Mouse (Mus musculus): Measurements from ENCODE around the gene Cdc14b. TPM values are rescaled to one million over a fixed set of nuclear protein-coding genes. Genes with fewer than 3 reads are reported as not detected.
"Not testable (repeated sequence)": the region's sequence is repeated elsewhere in the genome, so short reads cannot be mapped to it uniquely, and the experiment has no call there.

The Cdc14b gene
- total RNA-seq, 4 experiments from 2014 or later, result 10.9 to 15.5 (median 13.2) TPM

DNA sequence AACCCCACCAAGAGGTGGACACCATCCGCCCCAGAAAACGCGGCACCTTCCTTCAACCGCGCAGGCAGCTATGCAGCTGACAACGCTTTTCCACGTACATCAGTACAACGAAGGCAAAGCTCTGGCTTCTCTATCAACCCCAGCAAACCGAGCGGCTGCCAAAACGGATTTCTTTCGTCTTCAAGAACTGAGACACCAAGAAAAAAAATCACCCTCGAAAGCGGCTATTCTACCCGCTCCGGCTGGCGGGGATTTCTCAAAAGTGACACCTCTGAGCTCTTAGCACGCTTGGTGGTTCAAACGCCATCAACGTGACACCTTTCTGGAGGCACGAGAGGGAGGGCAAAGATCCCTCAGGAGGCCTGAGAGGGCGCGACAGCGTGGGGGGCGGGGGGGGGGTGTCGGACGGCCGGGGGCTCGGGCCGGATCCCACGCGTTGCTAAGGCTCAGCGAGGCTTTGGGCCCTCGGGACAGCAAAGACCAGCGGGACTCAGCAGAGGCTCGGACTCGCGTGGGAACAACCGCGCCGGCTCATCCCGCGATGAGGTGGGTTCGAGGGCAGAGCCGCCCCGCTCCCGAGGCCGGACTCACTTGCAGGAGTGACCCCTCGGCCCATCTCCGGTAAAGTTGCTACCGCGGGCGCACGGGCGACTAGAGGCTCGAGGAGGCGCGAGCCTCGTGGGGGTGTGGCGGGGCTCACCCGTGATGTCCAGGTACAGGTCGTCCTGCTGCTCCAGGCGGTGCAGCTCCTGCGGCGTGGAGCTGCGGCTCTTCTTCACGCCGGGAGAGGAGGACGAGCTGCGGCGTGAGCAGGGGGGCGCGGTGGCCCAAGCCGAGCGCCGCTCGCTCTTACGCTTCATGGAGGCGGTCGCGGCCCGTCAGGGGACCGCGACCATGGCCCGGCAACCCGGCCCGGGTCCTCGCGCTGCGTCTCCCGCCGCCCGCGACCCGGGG lies 922 bp downstream of the Cdc14b start:
- DNase-seq (ENCODE audit: low spot score in 2 of 2), result peak in 1 of 2 experiments; percentile 16

DNA sequence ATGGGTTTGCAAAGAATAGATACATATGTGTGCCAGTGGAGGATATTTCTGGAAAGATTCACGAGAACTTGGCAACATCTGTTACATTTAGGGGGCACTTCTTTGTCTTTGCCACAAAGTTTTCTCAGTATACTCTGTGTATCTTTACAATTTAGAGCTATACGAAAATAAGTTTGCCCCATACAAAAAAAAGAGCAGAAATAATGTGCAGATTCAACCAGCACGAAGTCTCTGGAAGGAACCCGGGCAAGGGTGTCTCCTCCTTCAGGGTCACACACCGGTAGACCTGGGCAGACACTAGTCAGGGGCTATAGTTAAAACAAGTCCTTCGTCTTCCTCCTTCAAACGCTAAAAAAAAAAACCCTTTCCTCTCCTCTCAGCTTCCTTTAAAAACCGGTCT lies 1.7 kb downstream of the Cdc14b start:
- no peak for DNase-seq (ENCODE audit: low spot score in 2 of 2)

DNA sequence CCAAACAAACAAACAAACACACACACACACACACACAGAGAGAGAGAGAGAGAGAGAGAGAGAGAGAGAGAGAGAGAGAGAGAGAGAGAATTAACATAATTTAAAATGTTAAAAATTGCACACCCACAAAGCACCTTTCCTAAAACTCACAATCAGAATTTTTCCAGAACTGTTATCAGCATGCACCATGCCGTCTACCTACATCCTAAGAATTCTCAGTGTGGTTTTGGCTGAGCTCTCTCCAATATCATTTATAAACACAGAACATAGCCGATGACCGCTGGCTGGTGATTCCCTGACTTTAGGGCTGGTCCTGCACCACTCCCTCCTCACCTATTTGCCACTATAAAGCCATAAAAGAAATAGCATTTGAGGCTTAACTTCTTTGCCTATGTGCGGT lies 6.7 kb downstream of the Cdc14b start:
- no peak for DNase-seq (ENCODE audit: low spot score in 2 of 2)

DNA sequence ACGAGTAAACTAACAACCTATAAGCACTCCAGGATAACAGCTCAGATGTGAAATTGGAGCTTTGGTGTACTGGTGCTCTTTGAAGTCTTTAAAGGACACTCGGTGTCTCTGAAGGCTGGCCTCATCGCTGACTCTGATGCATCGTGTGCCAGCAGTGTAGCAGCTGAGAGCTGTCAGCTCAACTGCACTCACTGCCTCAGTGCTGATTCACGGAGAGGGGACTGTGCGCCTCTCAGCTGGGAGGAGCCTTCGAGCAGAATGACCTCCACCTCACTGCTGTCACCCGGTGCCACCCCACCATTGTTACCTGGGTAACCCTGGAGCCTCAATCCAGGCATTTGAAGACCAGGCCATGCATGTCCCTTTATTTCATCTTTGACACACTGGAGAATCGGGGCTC lies 7.9 kb downstream of the Cdc14b start:
- no peak for DNase-seq (ENCODE audit: low spot score in 2 of 2)

DNA sequence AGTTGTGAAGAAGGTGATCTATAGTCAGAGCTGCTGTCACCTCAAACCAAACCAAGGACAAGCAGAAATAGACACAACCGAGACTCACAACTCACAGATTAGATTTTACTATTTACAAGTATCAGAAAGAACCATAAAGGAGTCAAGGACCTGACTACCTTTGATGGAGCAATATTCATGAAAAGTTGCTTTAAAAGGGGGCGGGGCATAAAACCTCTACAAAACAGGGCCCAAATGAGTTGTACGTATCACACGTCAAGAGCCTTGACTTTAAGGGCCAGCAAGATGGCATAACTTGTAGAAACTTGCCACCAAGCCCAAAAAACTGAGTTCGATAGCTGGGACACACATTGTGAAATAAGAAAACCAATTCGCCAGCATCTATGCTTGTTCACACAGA lies 10.5 kb downstream of the Cdc14b start:
- DNase-seq (ENCODE audit: low spot score in 2 of 2), result no peak

DNA sequence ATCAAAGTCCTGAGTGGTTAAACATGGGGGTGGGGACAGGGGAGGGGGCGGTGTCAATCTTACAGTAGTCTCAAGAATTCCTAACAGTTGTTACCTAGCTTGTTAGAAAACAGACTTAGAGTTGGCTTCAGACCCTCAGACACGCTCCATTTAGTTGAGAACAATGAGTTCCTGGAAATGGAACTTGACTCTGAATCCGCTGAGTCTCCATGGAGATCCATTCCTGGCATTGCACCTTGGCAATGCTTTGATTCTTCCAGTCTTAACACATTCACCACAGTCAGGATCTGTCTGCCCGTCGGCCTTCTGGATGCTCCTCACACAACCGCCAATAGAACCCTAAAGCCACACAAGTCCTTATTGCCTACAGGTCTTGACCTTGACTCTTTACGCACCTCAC lies 15.2 kb downstream of the Cdc14b start:
- DNase-seq (ENCODE audit: low spot score in 2 of 2), result peak in 1 of 2 experiments; percentile 46

DNA sequence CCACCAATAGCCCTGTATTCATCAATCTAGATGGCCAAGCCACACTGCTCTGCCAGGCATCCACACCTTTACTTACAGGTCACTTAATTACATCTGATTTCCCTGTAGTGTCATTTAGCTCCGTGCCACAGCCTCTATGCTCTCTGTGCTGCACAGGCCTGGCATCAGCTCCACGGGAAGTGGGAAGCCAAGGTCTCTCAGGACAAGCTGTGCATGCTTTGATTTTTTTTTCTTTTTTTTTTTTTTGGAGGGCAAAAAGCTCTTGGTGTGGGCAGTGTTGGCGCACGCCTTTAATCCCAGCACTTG lies 16.6 kb downstream of the Cdc14b start:
- DNase-seq (ENCODE audit: low spot score in 2 of 2), result no peak

DNA sequence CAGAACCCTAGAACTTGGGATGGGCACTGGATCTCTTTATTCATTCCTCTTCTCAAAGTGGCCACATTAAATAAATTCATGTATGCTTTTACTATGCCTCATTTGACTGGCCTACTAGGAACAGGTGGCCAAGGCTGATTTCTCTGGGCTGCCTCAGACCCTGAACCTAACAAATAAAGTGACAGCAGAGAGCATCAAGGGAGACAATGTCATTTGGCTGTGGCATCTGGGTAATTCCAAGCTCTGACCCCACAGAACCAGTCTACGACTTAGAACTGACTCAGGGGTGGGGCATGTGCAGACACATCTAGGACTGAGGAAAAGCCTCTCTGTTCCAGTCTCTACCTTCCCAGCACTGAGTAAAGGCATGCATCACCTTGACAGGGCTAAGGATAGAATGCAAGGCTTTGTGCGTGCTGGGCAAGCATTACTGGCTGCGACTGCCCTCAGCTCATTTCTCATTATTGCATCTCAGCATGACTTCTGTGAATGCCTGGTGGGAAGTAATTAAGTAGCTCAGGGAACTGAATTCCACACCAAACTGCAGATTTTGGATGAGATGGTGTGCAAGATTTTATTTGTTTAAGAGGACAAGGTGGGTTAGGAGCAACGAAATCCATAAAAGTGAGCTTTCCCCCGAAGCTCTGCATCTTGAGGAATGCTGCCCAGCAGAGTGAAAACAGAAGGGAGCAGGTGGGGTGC lies 17.1 kb downstream of the Cdc14b start:
- no peak for DNase-seq (ENCODE audit: low spot score in 2 of 2)

DNA sequence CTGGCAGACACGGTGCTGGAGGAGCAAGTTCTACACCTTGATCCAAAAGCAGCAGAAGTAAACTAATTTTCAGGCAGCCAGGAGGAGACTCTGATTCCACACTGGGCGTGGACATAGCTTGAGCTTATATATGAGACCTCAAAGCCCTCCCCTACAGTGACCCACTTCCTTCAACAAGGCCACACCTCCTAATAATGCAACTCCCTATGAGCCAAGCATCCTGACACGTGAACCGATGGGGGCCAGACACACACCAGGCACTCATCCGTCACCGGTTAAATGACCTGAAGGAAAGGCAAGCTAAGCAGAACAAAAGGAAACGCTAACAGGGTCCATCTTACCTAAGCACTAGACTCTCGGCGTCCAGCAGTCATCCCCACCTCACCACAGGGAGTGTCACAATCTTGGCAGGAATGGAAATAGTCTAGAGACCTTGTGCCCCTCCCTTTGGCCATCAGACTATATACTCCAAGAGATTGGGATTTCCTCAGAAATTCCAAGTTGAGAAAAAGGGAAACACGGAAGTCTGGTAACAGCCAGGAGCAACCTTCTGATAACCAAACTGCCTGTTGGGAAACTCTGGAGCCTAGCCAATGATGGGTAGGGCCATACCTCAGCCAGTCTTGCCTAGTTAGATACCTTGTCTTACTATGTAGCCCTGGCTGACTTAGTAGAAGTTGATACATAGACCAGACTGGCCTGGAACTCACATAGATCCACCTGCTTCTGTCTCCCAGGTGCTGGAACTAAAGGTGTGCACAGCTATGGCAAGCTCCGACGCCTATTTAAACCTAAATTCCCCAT lies 17.9 kb downstream of the Cdc14b start:
- DNase-seq (ENCODE audit: low spot score in 2 of 2), result no peak

DNA sequence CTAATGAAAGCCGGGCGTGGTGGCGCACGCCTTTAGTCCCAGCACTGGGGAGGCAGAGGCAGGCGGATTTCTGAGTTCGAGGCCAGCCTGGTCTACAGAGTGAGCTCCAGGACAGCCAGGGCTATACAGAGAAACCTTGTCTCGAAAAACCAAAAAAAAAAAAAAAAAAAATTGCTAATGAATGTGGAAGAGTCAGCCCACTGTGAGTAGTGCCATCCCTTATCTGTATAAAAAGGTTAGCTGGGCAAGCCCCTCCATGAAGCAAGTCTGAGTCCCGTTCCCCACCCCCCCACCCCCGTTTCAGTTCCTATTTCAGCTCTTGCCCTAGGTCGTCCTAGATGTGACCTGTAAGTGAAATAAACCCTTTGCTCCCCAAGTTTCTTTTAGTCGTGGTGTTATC lies 20.9 kb downstream of the Cdc14b start:
- DNase-seq (ENCODE audit: low spot score in 2 of 2), result not testable (repeated sequence)

DNA sequence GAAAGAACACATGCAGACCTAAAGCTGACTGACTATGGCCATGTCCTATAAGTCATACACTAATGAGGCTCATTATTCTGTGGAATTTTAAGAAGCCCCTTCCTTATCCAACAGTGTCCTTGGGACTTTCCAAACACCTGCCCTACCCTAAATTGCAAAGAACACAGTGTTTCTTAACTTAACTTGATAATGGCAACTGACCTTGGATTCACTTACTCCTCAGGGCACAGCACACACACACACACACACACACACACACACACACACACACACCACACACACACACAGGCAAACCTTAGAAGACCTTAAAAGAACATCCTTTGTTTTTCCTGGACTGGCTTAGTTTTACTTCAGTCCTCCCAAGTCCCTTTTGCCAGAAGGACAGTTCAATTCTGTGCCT lies 21.4 kb downstream of the Cdc14b start:
- no peak for DNase-seq (ENCODE audit: low spot score in 2 of 2)

DNA sequence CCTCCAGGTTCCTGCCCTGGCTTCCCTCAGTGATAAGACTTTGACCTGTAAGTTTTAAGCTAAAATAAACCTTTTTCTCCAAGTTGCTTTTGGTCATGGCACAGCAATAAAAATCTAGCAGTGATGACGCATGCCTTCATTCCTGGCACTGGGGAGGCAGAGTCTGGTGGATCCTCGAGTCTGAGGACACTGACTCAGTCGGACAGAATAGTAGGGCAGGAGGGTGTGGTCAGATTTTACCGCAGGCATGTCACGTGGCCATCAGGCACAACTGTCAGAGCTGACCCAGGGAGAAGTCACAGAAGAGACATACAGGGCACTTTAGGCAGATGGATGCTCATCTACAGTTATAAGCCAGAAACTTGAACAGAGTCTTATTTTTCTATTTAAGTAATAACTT lies 22.9 kb downstream of the Cdc14b start:
- no peak for DNase-seq (ENCODE audit: low spot score in 2 of 2)

DNA sequence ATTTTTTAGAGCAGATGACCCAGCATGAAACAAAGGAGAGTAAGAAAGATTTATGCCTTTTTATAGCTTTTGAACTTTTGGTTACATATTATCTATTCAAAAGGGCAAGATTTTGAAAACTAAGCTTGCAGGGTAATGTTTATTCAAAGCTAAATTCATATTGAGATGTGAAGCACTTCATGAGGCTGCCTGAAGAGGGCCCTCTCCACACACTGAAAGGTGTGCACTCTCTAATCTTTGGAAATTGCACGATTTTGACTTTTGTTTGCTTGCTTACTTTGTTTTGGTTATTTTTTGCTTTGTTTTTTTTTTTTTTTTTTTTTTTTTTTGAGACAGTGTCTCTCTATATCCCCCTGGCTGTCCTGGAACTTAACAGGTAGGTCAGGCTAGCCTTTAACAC lies 24.7 kb downstream of the Cdc14b start:
- no peak for DNase-seq (ENCODE audit: low spot score in 2 of 2)

DNA sequence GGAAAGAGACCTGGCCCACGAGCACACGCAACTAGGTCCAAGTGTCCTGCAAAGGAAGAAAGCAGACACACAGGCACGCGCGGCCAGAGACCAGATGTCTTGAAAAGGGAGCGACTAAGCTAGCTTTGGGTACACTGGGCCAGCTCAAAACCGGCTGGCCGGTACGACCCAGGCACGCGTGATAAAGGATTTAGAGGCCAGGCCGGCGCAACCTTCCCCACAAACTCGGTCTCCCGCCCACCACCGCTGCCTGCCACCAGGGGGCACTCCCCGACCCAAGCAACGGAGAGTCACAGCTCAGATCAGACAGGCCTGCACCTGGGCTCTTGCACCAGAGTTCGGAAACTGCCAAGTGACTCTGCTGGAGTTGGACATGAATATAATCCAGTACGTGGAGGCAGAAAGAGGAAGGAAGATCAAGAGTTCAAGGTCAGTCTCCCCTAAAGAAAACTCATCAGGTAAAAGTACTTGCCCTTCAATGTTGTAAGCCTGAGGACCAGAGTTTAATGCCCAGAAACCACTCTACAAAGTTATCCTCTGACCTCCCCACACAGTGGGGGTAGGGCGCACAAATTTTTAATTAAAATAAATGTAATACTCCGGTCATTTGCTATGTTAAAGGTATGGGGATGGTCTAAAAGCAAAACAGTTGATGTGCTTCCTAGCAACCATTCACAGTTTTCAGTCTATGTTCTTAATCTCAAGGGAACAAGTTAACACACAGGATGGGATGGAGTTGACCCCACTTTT lies 26.1 kb downstream of the Cdc14b start:
- peak; percentile 51 to 78 for DNase-seq (ENCODE audit: low spot score in 2 of 2)

DNA sequence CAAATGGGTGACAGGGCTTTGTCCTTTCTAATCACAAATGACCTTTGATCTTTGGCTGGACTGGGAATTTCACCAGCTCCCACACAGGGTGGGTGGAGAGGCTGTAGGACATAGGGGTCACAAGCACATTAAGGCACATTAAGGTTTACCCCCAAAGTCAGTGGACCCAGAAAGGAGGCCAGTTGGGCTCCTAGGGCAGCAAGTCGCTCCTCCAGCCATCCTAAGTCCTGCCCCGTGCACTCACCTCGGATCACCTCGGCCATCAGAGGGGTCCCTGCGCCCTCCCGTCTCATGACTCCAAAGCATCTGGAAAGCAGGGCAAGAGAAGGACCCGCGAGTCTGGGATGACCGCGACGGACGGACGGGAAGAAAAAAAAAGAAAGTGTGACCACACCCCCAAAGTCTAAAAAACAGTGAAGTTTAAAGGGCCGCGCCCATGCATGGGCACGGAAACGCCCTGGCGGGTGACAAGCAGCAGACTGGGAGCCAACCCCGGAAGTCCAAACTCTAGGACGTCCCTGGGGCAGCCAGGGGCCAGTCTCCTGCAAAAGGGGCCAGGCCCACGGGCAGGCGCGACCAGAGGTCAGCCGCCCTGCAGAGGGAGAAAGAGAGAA lies 26.8 kb downstream of the Cdc14b start:
- DNase-seq (ENCODE audit: low spot score in 2 of 2), result no peak

DNA sequence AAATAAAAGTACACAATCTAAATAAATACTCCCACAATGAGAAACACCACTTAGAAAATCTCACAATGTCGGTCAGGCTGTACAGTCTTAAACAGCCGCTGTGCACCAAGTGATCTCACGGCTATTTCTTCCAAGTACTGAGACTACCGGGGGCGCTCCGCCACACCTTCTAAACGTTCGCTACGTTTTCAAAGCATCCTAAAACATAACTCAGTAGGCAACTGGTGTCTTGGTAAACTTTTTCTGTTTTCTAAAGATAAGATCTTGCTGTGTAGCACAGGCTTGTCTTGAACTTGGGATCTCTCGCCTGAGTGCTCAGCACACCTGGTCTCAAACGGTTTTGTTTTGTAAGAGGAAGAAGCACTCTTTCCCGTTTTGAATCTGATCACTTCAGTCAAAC lies 29.0 kb downstream of the Cdc14b start:
- DNase-seq (ENCODE audit: low spot score in 2 of 2), result no peak

DNA sequence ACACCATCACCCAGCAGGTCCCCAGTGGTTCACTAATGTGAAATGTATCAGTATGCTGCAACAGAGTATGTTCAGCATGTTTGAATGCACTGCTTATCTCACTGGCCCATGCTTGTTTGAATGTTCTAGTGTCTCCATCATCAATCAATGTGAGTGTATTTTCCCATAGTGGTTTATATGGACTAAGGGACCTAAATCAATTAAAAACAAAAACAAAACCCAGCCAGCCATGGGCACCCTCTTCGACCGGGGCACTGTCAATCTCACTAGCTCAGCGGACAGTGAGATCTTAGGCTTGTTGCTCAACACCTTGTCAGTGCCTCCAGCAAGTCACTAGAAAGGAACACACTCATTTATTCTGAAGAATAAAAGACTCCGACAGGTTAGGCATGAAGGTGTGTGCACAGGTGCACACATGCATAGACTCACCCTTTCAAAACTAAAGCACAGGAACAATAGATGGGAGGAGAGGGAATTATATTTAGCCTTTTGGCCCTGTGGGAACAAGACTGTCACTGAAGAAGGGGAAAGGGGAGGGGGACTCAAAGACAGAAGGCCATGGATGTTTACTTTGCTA lies 30.3 kb downstream of the Cdc14b start:
- DNase-seq (ENCODE audit: low spot score in 2 of 2), result no peak

DNA sequence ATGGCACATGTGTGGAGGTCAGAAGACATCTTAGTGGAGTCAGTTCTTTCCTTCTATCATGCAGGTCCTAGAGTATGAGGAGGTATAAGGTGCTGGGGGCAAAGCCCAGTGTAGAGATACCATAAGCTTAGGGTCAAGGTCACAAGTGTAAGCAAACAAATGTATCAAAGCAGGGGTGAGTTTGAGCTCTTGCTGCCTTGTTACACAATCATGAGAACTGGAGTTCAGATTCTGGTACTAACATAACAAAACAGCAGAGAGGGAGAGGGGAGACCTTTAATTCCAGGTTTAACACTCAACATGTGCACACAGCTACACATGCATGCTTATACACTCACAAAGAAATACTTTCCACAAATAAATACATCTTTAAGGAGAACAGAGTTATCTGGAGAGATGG lies 32.4 kb downstream of the Cdc14b start:
- DNase-seq (ENCODE audit: low spot score in 2 of 2), result no peak

DNA sequence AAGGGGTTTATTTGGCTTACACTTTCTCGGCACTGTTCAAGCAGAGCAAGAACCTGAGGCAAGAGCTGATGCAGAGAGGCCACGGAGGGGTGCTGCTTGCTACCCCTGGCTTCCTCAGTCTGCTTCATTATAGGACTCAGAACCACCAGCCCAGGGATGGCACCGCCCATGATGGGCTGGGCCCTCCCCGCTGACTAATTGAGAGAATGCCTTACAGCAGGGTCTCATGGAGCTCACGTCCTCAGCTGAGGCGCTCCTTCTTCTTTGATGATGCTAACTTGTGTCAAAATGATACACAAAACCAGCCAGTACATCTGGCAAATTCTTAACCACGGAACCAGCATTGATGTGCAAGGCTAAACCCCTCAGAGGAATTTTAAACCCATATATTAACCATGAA lies 34.5 kb downstream of the Cdc14b start:
- no peak for DNase-seq (ENCODE audit: low spot score in 2 of 2)

DNA sequence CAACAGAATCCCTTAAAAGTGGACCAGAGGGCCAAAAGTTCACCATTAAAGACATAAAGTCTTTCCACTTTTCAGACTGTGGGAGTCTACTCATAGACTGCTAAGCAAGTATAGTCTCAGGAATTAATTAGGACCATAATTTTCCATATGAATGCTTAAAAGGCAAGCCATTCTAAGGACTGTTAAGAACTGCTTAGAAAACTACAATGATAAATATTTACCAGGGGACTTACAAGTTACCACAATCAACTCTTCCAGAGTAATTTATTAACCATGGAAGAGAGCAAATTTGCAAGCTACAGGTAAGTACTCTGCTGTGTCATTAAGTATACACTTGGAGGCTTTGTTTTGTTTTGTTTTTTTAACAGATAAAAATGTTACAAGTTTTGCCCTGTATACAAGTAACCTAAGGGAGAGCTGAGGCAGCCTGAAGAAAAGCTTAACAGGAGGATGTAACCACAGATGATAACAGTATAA lies 37.4 kb downstream of the Cdc14b start:
- DNase-seq (ENCODE audit: low spot score in 2 of 2), result no peak
